Mouse (Mus musculus): ENCODE data around the gene Opa1. TPM values are rescaled to one million over a fixed set of nuclear protein-coding genes. Genes with fewer than 3 reads are reported as not detected.

Opa1 gene
- polyA plus RNA-seq, 1 experiment, result 20.2 TPM

- H3K27me3 ChIP-seq (ENCODE audit: control insufficient read depth, insufficient read depth, insufficient read length), result peaks cover 7% of the 10 kb centered on the region
- H3K79me2 ChIP-seq (ENCODE audit: control insufficient read depth, insufficient read depth), result no peaks in the 10 kb centered on the region
- H3K4me3 ChIP-seq, result no peak overlapping the region
- no peak for TF ChIP-seq CEBPB (IDR thresholded peaks at IDR 0.05; ENCODE audit: insufficient read depth, poor library complexity, severe bottlenecking)
- TF ChIP-seq MAX (IDR thresholded peaks at IDR 0.05; ENCODE audit: low read depth), result no peak
- TF ChIP-seq SRF (IDR thresholded peaks at IDR 0.05; ENCODE audit: control insufficient read depth, insufficient read length, low read depth), result no peak
- TF ChIP-seq E2F4 (IDR thresholded peaks at IDR 0.05; ENCODE audit: insufficient read depth), result no peak
- no peak for TF ChIP-seq TCF3 (IDR thresholded peaks at IDR 0.05; ENCODE audit: insufficient read length, low read depth)
- TF ChIP-seq POLR2AphosphoS2 (IDR thresholded peaks at IDR 0.05; ENCODE audit: insufficient read length, low read depth), result no peak
- TF ChIP-seq REST (IDR thresholded peaks at IDR 0.05; ENCODE audit: insufficient read depth, insufficient read length), result no peak
- TF ChIP-seq TCF12 (IDR thresholded peaks at IDR 0.05; ENCODE audit: insufficient read depth, poor library complexity, severe bottlenecking), result no peak
- no peak for TF ChIP-seq POLR2A (IDR thresholded peaks at IDR 0.05; ENCODE audit: insufficient read length, low read depth)
- TF ChIP-seq MYOG (IDR thresholded peaks at IDR 0.05; ENCODE audit: control insufficient read depth in 1 of 3, insufficient read depth in 1 of 3, insufficient read length in 2 of 3, low read depth in 2 of 3), result no peak
- no peak for TF ChIP-seq MYOD1 (IDR thresholded peaks at IDR 0.05; ENCODE audit: control insufficient read depth in 1 of 3, insufficient read length in 2 of 3, low read depth in 2 of 3)
- TF ChIP-seq USF1 (IDR thresholded peaks at IDR 0.05; ENCODE audit: low read depth), result no peak
- H3K36me3 ChIP-seq (ENCODE audit: control insufficient read depth, insufficient read depth), result no peaks in the 10 kb centered on the region
- no peak overlapping the region for H3K4me2 ChIP-seq (ENCODE audit: low read depth)
- H3ac ChIP-seq (ENCODE audit: control insufficient read depth, insufficient read length), result no peak overlapping the region
Observed at GRCm38 (mm10) chr16:29539906-29540305, 39.2 kb upstream of the Opa1 start.

- Histone ChIP-seq H3K4me3 (no peak overlapping the region), H3K4me2 (ENCODE audit: low read depth) (no peak overlapping the region), H3ac (ENCODE audit: control insufficient read depth, insufficient read length) (no peak overlapping the region), H3K27me3 (ENCODE audit: control insufficient read depth, insufficient read depth, insufficient read length) (peaks cover 7% of the 10 kb centered on the region), H3K36me3 (ENCODE audit: control insufficient read depth, insufficient read depth) (no peaks in the 10 kb centered on the region), H3K79me2 (ENCODE audit: control insufficient read depth, insufficient read depth) (no peaks in the 10 kb centered on the region)
- TF ChIP-seq SRF (IDR thresholded peaks at IDR 0.05; ENCODE audit: control insufficient read depth, insufficient read length, low read depth), result no peak
Observed at GRCm38 (mm10) chr16:29541261-29541683, 37.9 kb upstream of the Opa1 start.

- Histone ChIP-seq H3K4me2 (ENCODE audit: low read depth) (no peak within 1 kb of the TSS), H3K27me3 (ENCODE audit: control insufficient read depth, insufficient read depth, insufficient read length) (peaks cover 13% of the 10 kb centered on the region), H3K79me2 (ENCODE audit: control insufficient read depth, insufficient read depth) (no peaks in the 10 kb centered on the region), H3K4me3 (no peak within 1 kb of the TSS), H3K36me3 (ENCODE audit: control insufficient read depth, insufficient read depth) (no peaks in the 10 kb centered on the region), H3ac (ENCODE audit: control insufficient read depth, insufficient read length) (no peak within 1 kb of the TSS)
- no peak for TF ChIP-seq REST (IDR thresholded peaks at IDR 0.05; ENCODE audit: insufficient read depth, insufficient read length)
- no peak for TF ChIP-seq MYOG (IDR thresholded peaks at IDR 0.05; ENCODE audit: control insufficient read depth in 1 of 3, insufficient read depth in 1 of 3, insufficient read length in 2 of 3, low read depth in 2 of 3)
- TF ChIP-seq SRF (IDR thresholded peaks at IDR 0.05; ENCODE audit: control insufficient read depth, insufficient read length, low read depth), result no peak
- TF ChIP-seq POLR2AphosphoS2 (IDR thresholded peaks at IDR 0.05; ENCODE audit: insufficient read length, low read depth), result no peak
- no peak for TF ChIP-seq MAX (IDR thresholded peaks at IDR 0.05; ENCODE audit: low read depth)
- TF ChIP-seq E2F4 (IDR thresholded peaks at IDR 0.05; ENCODE audit: insufficient read depth), result no peak
- TF ChIP-seq TCF12 (IDR thresholded peaks at IDR 0.05; ENCODE audit: insufficient read depth, poor library complexity, severe bottlenecking), result no peak
- TF ChIP-seq MYOD1 (IDR thresholded peaks at IDR 0.05; ENCODE audit: control insufficient read depth in 1 of 3, insufficient read length in 2 of 3, low read depth in 2 of 3), result no peak
- no peak for TF ChIP-seq TCF3 (IDR thresholded peaks at IDR 0.05; ENCODE audit: insufficient read length, low read depth)
- TF ChIP-seq CEBPB (IDR thresholded peaks at IDR 0.05; ENCODE audit: insufficient read depth, poor library complexity, severe bottlenecking), result no peak
- no peak for TF ChIP-seq POLR2A (IDR thresholded peaks at IDR 0.05; ENCODE audit: insufficient read length, low read depth)
- TF ChIP-seq USF1 (IDR thresholded peaks at IDR 0.05; ENCODE audit: low read depth), result no peak
Observed at GRCm38 (mm10) chr16:29544829-29545228, 34.3 kb upstream of the Opa1 start, which contains the start of gene Atp13a4. Gene Atp13a4, minus strand, starts transcription at chr16:29544864.

- H3K4me2 ChIP-seq (ENCODE audit: low read depth), result no peak overlapping the region
- H3K36me3 ChIP-seq (ENCODE audit: control insufficient read depth, insufficient read depth), result no peaks in the 10 kb centered on the region
- no peak overlapping the region for H3ac ChIP-seq (ENCODE audit: control insufficient read depth, insufficient read length)
- no peak overlapping the region for H3K4me3 ChIP-seq
- no peak for TF ChIP-seq USF1 (IDR thresholded peaks at IDR 0.05; ENCODE audit: low read depth)
- TF ChIP-seq REST (IDR thresholded peaks at IDR 0.05; ENCODE audit: insufficient read depth, insufficient read length), result no peak
- TF ChIP-seq MYOG (IDR thresholded peaks at IDR 0.05; ENCODE audit: control insufficient read depth in 1 of 3, insufficient read depth in 1 of 3, insufficient read length in 2 of 3, low read depth in 2 of 3), result no peak
- TF ChIP-seq POLR2A (IDR thresholded peaks at IDR 0.05; ENCODE audit: insufficient read length, low read depth), result no peak
- no peak for TF ChIP-seq MAX (IDR thresholded peaks at IDR 0.05; ENCODE audit: low read depth)
- TF ChIP-seq SRF (IDR thresholded peaks at IDR 0.05; ENCODE audit: control insufficient read depth, insufficient read length, low read depth), result no peak
- TF ChIP-seq E2F4 (IDR thresholded peaks at IDR 0.05; ENCODE audit: insufficient read depth), result no peak
- no peak for TF ChIP-seq POLR2AphosphoS2 (IDR thresholded peaks at IDR 0.05; ENCODE audit: insufficient read length, low read depth)
- TF ChIP-seq TCF3 (IDR thresholded peaks at IDR 0.05; ENCODE audit: insufficient read length, low read depth), result no peak
- TF ChIP-seq MYOD1 (IDR thresholded peaks at IDR 0.05; ENCODE audit: control insufficient read depth in 1 of 3, insufficient read length in 2 of 3, low read depth in 2 of 3), result no peak
- H3K79me2 ChIP-seq (ENCODE audit: control insufficient read depth, insufficient read depth), result no peaks in the 10 kb centered on the region
- peaks cover 4% of the 10 kb centered on the region for H3K27me3 ChIP-seq (ENCODE audit: control insufficient read depth, insufficient read depth, insufficient read length)
Observed at GRCm38 (mm10) chr16:29559667-29560066, 19.5 kb upstream of the Opa1 start.

GRCm38 (mm10) chr16:29560454-29560853 lies 18.7 kb upstream of the Opa1 start:
- Histone ChIP-seq H3K27me3 (ENCODE audit: control insufficient read depth, insufficient read depth, insufficient read length) (peaks cover 4% of the 10 kb centered on the region), H3K4me2 (ENCODE audit: low read depth) (peak overlapping the region; percentile 42), H3K36me3 (ENCODE audit: control insufficient read depth, insufficient read depth) (no peaks in the 10 kb centered on the region), H3K79me2 (ENCODE audit: control insufficient read depth, insufficient read depth) (no peaks in the 10 kb centered on the region), H3K4me3 (no peak overlapping the region), H3ac (ENCODE audit: control insufficient read depth, insufficient read length) (no peak overlapping the region)
- TF ChIP-seq CEBPB (IDR thresholded peaks at IDR 0.05; ENCODE audit: insufficient read depth, poor library complexity, severe bottlenecking), result no peak
- no peak for TF ChIP-seq E2F4 (IDR thresholded peaks at IDR 0.05; ENCODE audit: insufficient read depth)
- no peak for TF ChIP-seq MAX (IDR thresholded peaks at IDR 0.05; ENCODE audit: low read depth)
- TF ChIP-seq MYOD1 (IDR thresholded peaks at IDR 0.05; ENCODE audit: control insufficient read depth in 1 of 3, insufficient read length in 2 of 3, low read depth in 2 of 3), result no peak
- no peak for TF ChIP-seq USF1 (IDR thresholded peaks at IDR 0.05; ENCODE audit: low read depth)
- TF ChIP-seq SRF (IDR thresholded peaks at IDR 0.05; ENCODE audit: control insufficient read depth, insufficient read length, low read depth), result no peak
- TF ChIP-seq POLR2AphosphoS2 (IDR thresholded peaks at IDR 0.05; ENCODE audit: insufficient read length, low read depth), result no peak

All from myocyte (in vitro differentiated cells).